Mouse (Mus musculus): ENCODE measurements around the gene Mlst8.

DNA sequence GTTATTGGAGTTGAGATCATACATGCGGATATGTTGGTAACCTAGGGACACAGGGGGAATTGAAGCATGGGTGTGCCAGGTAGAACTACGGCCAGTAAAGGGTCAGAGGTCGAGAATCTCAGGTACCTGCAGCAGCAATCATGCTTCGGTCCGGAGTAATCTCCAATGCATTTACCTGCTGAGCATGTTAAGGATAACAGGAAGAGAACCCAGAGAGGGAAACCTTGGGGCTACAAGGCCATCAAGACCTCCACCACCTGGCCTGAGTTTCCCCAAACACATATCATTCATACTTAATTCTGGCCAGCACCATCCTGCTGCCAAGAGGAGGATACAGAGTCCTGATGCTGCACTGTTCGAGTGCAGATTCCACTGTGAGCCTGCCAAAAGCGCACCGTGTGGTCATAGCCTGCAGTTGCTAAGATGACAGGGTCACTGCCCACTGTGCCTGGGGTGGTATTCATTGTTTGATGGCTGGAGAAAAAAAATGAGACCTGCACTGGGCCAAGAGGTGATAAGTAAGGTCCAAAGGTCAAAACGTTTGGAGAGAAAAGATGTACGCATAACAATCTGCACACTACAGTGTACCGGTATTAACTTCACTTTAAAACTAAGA lies 785 bp downstream of the Mlst8 start:
- TF ChIP-seq POLR2A (IDR thresholded peaks at IDR 0.05; ENCODE audit: low read depth, low read length) (no peak), CTCF (IDR thresholded peaks at IDR 0.05; ENCODE audit: extremely low read depth, insufficient read depth, insufficient read length, insufficient replicate concordance) (peak; percentile 10; the same call in 1 of the 2 replicates)

All from spleen, adult 2 months (tissue).